Mouse (Mus musculus): ENCODE measurements around the gene Apopt1. TPM values are rescaled to one million over a fixed set of nuclear protein-coding genes. Genes with fewer than 3 reads are reported as not detected.

The Apopt1 gene
- polyA plus RNA-seq, 1 experiment from 2014 or later, result 57.3 TPM

DNA sequence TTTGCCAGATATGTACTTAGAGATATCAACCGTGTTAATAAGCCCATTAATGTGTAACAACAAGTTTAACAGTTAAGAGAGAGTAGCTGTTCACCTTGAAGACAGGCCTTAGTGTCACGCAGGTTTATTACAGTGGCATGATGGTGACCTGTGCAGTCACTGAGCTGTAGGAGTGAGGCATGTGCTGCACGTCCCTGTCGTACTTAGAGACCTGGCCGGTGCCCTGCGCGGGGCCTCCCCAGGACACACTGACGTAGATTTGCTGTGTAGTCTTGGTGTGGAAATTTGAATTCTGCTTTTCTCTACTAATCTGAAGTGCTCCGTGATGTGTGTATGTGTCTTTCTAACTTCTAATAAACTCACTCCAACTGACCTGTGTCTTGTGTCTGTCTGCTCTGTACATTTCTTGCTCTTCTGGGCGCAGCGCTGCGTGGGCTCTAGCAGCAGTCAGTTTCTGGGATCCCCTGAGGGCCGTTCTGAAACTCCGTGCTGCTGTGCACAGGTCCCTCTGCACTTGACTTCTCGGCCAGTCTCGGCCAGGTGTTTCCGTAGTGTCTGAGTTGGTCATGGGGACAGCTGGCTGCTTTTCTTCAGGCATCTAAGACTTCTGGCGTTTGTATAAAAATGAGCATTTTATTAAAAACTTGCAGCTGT, 81.6 kb downstream of the Apopt1 start:
- Histone ChIP-seq H3K27ac (no peak overlapping the region), H3K4me2 (replicated peaks) (no peak overlapping the region), H3K4me3 (no peak overlapping the region), H3K4me1 (0 out of 2 replicates have a peak, but pooled peaks cover 3% of the 10 kb centered on the region), H3K9me3 (no peaks in the 10 kb centered on the region), H3K27me3 (replicated peaks) (no peaks in the 10 kb centered on the region), H3K9ac (no peak overlapping the region), H3K36me3 (peaks cover 92% of the 10 kb centered on the region)
- 95% methylated on average over 18 of the region's 18 CpGs for WGBS
- no peak for ATAC-seq (ENCODE audit: low FRiP score, low read depth)

- Histone ChIP-seq H3K9ac (no peak overlapping the region), H3K4me2 (replicated peaks) (no peak overlapping the region), H3K36me3 (peaks cover 91% of the 10 kb centered on the region), H3K4me3 (no peak overlapping the region), H3K4me1 (0 out of 2 replicates have a peak, but pooled peaks cover 3% of the 10 kb centered on the region), H3K27me3 (replicated peaks) (no peaks in the 10 kb centered on the region), H3K9me3 (no peaks in the 10 kb centered on the region), H3K27ac (no peak overlapping the region)
- ATAC-seq (ENCODE audit: low FRiP score, low read depth), result no peak
- WGBS, result 92% methylated on average over 28 of the region's 28 CpGs
Observed at GRCm38 (mm10) chr12:111795180-111795895, 82.3 kb downstream of the Apopt1 start.

GRCm38 (mm10) chr12:111797251-111797650, 84.2 kb downstream of the Apopt1 start:
- H3K27ac ChIP-seq, result no peak overlapping the region
- H3K9me3 ChIP-seq, result no peaks in the 10 kb centered on the region
- no peak overlapping the region for H3K4me2 ChIP-seq (replicated peaks)
- H3K4me3 ChIP-seq, result no peak overlapping the region
- no peaks in the 10 kb centered on the region for H3K27me3 ChIP-seq (replicated peaks)
- no peaks in the 10 kb centered on the region for H3K4me1 ChIP-seq
- WGBS, result 93% methylated on average over 8 of the region's 8 CpGs
- peaks cover 88% of the 10 kb centered on the region for H3K36me3 ChIP-seq
- H3K9ac ChIP-seq, result no peak overlapping the region
- ATAC-seq (ENCODE audit: low FRiP score, low read depth), result no peak

GRCm38 (mm10) chr12:111798493-111798892, 85.4 kb downstream of the Apopt1 start:
- no peak overlapping the region for H3K4me3 ChIP-seq
- H3K27ac ChIP-seq, result no peak overlapping the region
- no peak for ATAC-seq (ENCODE audit: low FRiP score, low read depth)
- no peak overlapping the region for H3K4me2 ChIP-seq (replicated peaks)
- H3K9me3 ChIP-seq, result no peaks in the 10 kb centered on the region
- H3K36me3 ChIP-seq, result peaks cover 88% of the 10 kb centered on the region
- no peak overlapping the region for H3K9ac ChIP-seq
- H3K4me1 ChIP-seq, result no peaks in the 10 kb centered on the region
- 94% methylated on average over 13 of the region's 13 CpGs for WGBS
- H3K27me3 ChIP-seq (replicated peaks), result no peaks in the 10 kb centered on the region

DNA sequence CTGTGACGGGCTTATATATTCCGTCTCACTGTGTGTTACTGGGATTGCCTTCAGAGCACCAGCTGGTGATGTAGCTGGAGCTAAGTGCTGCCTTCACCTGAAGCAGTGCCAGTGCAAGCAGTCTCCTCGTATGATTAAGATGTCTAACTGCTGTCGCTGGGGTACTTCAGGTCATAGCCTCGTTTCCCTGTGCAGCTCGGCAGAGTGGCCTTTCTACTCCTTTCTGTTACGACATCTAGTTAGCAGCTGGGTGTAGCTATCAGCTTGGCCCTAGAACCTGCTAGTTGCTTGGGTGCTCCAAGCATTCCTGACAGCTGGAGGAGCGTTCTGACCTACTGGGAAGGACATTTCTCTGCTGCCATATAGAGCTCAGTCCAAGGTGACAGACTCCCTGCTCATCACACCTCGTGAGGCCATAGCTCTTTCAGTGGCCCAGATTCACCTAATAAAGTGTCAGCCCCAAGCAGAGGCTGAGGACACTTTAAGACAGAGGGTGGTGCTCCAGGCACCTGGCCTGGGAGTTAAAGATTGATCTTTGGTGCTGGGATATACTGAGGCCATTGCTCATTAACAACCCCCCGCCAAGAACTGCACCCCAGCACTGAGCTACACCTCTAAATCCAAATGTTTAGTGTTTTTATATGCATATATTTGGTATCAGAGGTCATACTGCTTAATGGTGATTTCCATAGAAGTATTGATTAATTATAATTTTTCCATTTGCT, 87.6 kb downstream of the Apopt1 start:
- no peaks in the 10 kb centered on the region for H3K27me3 ChIP-seq (replicated peaks)
- H3K9me3 ChIP-seq, result no peaks in the 10 kb centered on the region
- H3K36me3 ChIP-seq, result peaks cover 88% of the 10 kb centered on the region
- no peak overlapping the region for H3K27ac ChIP-seq
- H3K4me2 ChIP-seq (replicated peaks), result no peak overlapping the region
- ATAC-seq (ENCODE audit: low FRiP score, low read depth), result no peak
- 86% methylated on average over 10 of the region's 10 CpGs for WGBS
- H3K9ac ChIP-seq, result no peak overlapping the region
- H3K4me3 ChIP-seq, result no peak overlapping the region
- no peaks in the 10 kb centered on the region for H3K4me1 ChIP-seq

DNA sequence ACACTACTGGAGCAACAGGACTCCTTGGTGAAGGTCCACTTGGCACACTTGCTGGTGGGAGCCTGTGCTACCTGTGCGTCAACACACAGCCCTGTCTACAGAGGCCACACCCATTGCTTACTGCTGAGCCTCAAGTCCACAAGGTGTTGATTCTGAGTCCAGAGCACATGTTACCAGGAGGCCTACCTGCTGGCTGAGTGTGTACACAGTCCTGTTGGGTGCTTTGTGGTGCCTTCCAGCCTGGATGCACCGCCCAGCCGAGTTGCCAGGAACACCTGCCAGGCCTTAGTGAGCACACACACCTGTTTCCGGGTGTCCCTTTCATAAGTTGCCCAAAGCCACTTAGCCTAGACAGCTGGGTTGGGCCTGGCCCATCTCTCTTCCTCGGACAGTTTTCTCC, 90.5 kb downstream of the Apopt1 start:
- no peaks in the 10 kb centered on the region for H3K9me3 ChIP-seq
- H3K27me3 ChIP-seq (replicated peaks), result no peaks in the 10 kb centered on the region
- WGBS, result 93% methylated on average over 5 of the region's 5 CpGs
- H3K4me1 ChIP-seq, result no peaks in the 10 kb centered on the region
- ATAC-seq (ENCODE audit: low FRiP score, low read depth), result no peak
- peaks cover 90% of the 10 kb centered on the region for H3K36me3 ChIP-seq
- H3K27ac ChIP-seq, result no peak overlapping the region
- no peak overlapping the region for H3K9ac ChIP-seq
- no peak overlapping the region for H3K4me2 ChIP-seq (replicated peaks)
- no peak overlapping the region for H3K4me3 ChIP-seq

Other genes with a start within 250 kb of the Apopt1 start
- 2.5 and 4.1 TPM in 2 replicates for gene Gm266, start 227.4 kb upstream of the Apopt1 start, polyA plus RNA-seq (2016; fragmentation: Nextera tagmentation; extraction: Ambion mirVana)
- gene Eif5, start 175.2 kb upstream of the Apopt1 start, polyA plus RNA-seq (2016; fragmentation: Nextera tagmentation; extraction: Ambion mirVana), result 650 and 706 TPM in 2 replicates
- 84.3 and 88.3 TPM in 2 replicates for gene Mark3, start 138.7 kb upstream of the Apopt1 start, polyA plus RNA-seq (2016; fragmentation: Nextera tagmentation; extraction: Ambion mirVana)
- 2,325 and 2,426 TPM in 2 replicates for gene Ckb, start 40.9 kb upstream of the Apopt1 start, polyA plus RNA-seq (2016; fragmentation: Nextera tagmentation; extraction: Ambion mirVana)
- 12.0 and 12.1 TPM in 2 replicates for gene Trmt61a, start 35.2 kb upstream of the Apopt1 start, polyA plus RNA-seq (2016; fragmentation: Nextera tagmentation; extraction: Ambion mirVana)
- 60.1 and 61.8 TPM in 2 replicates for gene Bag5, start within 50 bp of the Apopt1 start, polyA plus RNA-seq (2016; fragmentation: Nextera tagmentation; extraction: Ambion mirVana)
- gene Klc1, start 45.6 kb downstream of the Apopt1 start, polyA plus RNA-seq (2016; fragmentation: Nextera tagmentation; extraction: Ambion mirVana), result 481 and 504 TPM in 2 replicates
- gene Xrcc3, start 100.6 kb downstream of the Apopt1 start, polyA plus RNA-seq (2016; fragmentation: Nextera tagmentation; extraction: Ambion mirVana), result 5.5 and 7.5 TPM in 2 replicates
- gene Zfyve21, start 100.9 kb downstream of the Apopt1 start, polyA plus RNA-seq (2016; fragmentation: Nextera tagmentation; extraction: Ambion mirVana), result 48.8 and 50.9 TPM in 2 replicates
- 17.7 and 18.3 TPM in 2 replicates for gene Ppp1r13b, start 194.8 kb downstream of the Apopt1 start, polyA plus RNA-seq (2016; fragmentation: Nextera tagmentation; extraction: Ambion mirVana)

Measured in neural tube, embryonic 12.5 days (tissue).